Mouse (Mus musculus): ENCODE results near the gene BC048562. TPM values are rescaled to one million over a fixed set of nuclear protein-coding genes. Genes with fewer than 3 reads are reported as not detected.

Gene BC048562
- polyA plus RNA-seq, 1 experiment, result not detected

GRCm38 (mm10) chr9:108480813-108481519, 44.7 kb downstream of the BC048562 start:
- 91% methylated on average over 28 of the region's 28 CpGs for WGBS
- Histone ChIP-seq H3K4me3 (ENCODE audit: insufficient read depth, low read depth, low read length) (no peak overlapping the region), H3K4me1 (ENCODE audit: control insufficient read depth, insufficient read depth, low read length) (peaks cover 6% of the 10 kb centered on the region; the same call in 1 of the 2 replicates), H3K27ac (ENCODE audit: insufficient read depth, low read depth, low read length) (no peak overlapping the region)
- TF ChIP-seq CTCF (IDR thresholded peaks at IDR 0.05; ENCODE audit: insufficient read depth, low read depth, low read length), result no peak

- 93% methylated on average over 19 of the region's 19 CpGs for WGBS
- no peak overlapping the region for H3K27ac ChIP-seq (ENCODE audit: insufficient read depth, low read depth, low read length)
- TF ChIP-seq CTCF (IDR thresholded peaks at IDR 0.05; ENCODE audit: insufficient read depth, low read depth, low read length) (no peak), POLR2A (IDR thresholded peaks at IDR 0.05; ENCODE audit: insufficient read depth, low read depth, low read length) (no peak)
- peaks cover 6% of the 10 kb centered on the region; the same call in 1 of the 2 replicates for H3K4me1 ChIP-seq (ENCODE audit: control insufficient read depth, insufficient read depth, low read length)
- no peak overlapping the region for H3K4me3 ChIP-seq (ENCODE audit: insufficient read depth, low read depth, low read length)
These were observed 45.4 kb downstream of the BC048562 start for GRCm38 (mm10) chr9:108481520-108482210.

- TF ChIP-seq CTCF (IDR thresholded peaks at IDR 0.05; ENCODE audit: insufficient read depth, low read depth, low read length), result no peak
- no peak for TF ChIP-seq POLR2A (IDR thresholded peaks at IDR 0.05; ENCODE audit: insufficient read depth, low read depth, low read length)
- no peak overlapping the region for H3K4me3 ChIP-seq (ENCODE audit: insufficient read depth, low read depth, low read length)
- H3K4me1 ChIP-seq (ENCODE audit: control insufficient read depth, insufficient read depth, low read length), result peaks cover 6% of the 10 kb centered on the region; the same call in 1 of the 2 replicates
- WGBS, result 94% methylated on average over 18 of the region's 18 CpGs
- H3K27ac ChIP-seq (ENCODE audit: insufficient read depth, low read depth, low read length), result no peak overlapping the region
These were observed 46.9 kb downstream of the BC048562 start for GRCm38 (mm10) chr9:108483051-108483790.

GRCm38 (mm10) chr9:108484021-108484420, 47.7 kb downstream of the BC048562 start:
- WGBS, result 95% methylated on average over 15 of the region's 15 CpGs
- no peak overlapping the region for H3K4me3 ChIP-seq (ENCODE audit: insufficient read depth, low read depth, low read length)
- no peak for TF ChIP-seq POLR2A (IDR thresholded peaks at IDR 0.05; ENCODE audit: insufficient read depth, low read depth, low read length)
- no peak for TF ChIP-seq CTCF (IDR thresholded peaks at IDR 0.05; ENCODE audit: insufficient read depth, low read depth, low read length)
- no peak overlapping the region for H3K27ac ChIP-seq (ENCODE audit: insufficient read depth, low read depth, low read length)
- 0 out of 2 replicates have a peak, but pooled peaks cover 2% of the 10 kb centered on the region for H3K4me1 ChIP-seq (ENCODE audit: control insufficient read depth, insufficient read depth, low read length)

- no peak overlapping the region for H3K27ac ChIP-seq (ENCODE audit: insufficient read depth, low read depth, low read length)
- WGBS, result 95% methylated on average over 19 of the region's 19 CpGs
- TF ChIP-seq CTCF (IDR thresholded peaks at IDR 0.05; ENCODE audit: insufficient read depth, low read depth, low read length) (no peak), POLR2A (IDR thresholded peaks at IDR 0.05; ENCODE audit: insufficient read depth, low read depth, low read length) (no peak)
- peaks cover 4% of the 10 kb centered on the region for H3K4me1 ChIP-seq (ENCODE audit: control insufficient read depth, insufficient read depth, low read length)
- H3K4me3 ChIP-seq (ENCODE audit: insufficient read depth, low read depth, low read length), result no peak overlapping the region
These were observed 49.1 kb downstream of the BC048562 start for GRCm38 (mm10) chr9:108485301-108485875.

- WGBS, result 93% methylated on average over 8 of the region's 8 CpGs
- TF ChIP-seq CTCF (IDR thresholded peaks at IDR 0.05; ENCODE audit: insufficient read depth, low read depth, low read length) (no peak), POLR2A (IDR thresholded peaks at IDR 0.05; ENCODE audit: insufficient read depth, low read depth, low read length) (no peak)
These were observed 50.8 kb downstream of the BC048562 start for GRCm38 (mm10) chr9:108486973-108487530.

GRCm38 (mm10) chr9:108488403-108488802, 52.1 kb downstream of the BC048562 start:
- H3K27ac ChIP-seq (ENCODE audit: insufficient read depth, low read depth, low read length), result no peak overlapping the region
- 91% methylated on average over 17 of the region's 17 CpGs for WGBS
- H3K4me3 ChIP-seq (ENCODE audit: insufficient read depth, low read depth, low read length), result no peak overlapping the region
- peaks cover 20% of the 10 kb centered on the region for H3K4me1 ChIP-seq (ENCODE audit: control insufficient read depth, insufficient read depth, low read length)
- no peak for TF ChIP-seq POLR2A (IDR thresholded peaks at IDR 0.05; ENCODE audit: insufficient read depth, low read depth, low read length)
- TF ChIP-seq CTCF (IDR thresholded peaks at IDR 0.05; ENCODE audit: insufficient read depth, low read depth, low read length), result no peak

More at GRCm38 (mm10) chr9:108486973-108487530, 50.8 kb downstream of the BC048562 start:
- H3K4me1 ChIP-seq (ENCODE audit: control insufficient read depth, insufficient read depth, low read length), result peaks cover 10% of the 10 kb centered on the region
- H3K27ac ChIP-seq (ENCODE audit: insufficient read depth, low read depth, low read length), result no peak overlapping the region
- no peak overlapping the region for H3K4me3 ChIP-seq (ENCODE audit: insufficient read depth, low read depth, low read length)

GRCm38 (mm10) chr9:108489215-108489614, 52.9 kb downstream of the BC048562 start:
- TF ChIP-seq POLR2A (IDR thresholded peaks at IDR 0.05; ENCODE audit: insufficient read depth, low read depth, low read length), result no peak
- TF ChIP-seq CTCF (IDR thresholded peaks at IDR 0.05; ENCODE audit: insufficient read depth, low read depth, low read length), result no peak
- Histone ChIP-seq H3K4me3 (ENCODE audit: insufficient read depth, low read depth, low read length) (no peak overlapping the region), H3K27ac (ENCODE audit: insufficient read depth, low read depth, low read length) (no peak overlapping the region), H3K4me1 (ENCODE audit: control insufficient read depth, insufficient read depth, low read length) (peaks cover 20% of the 10 kb centered on the region)
- 96% methylated on average over 20 of the region's 20 CpGs for WGBS
